Mouse (Mus musculus) CH12.LX (cell line): ENCODE results near the gene Ttc41. TPM values are rescaled to one million over a fixed set of nuclear protein-coding genes. Genes with fewer than 3 reads are reported as not detected.

Experiments used
- DNase-seq: peaks from one replicate; pipeline ENCODE4 v3.0.0-alpha.2; 2013; ENCODE audit errors: extremely low read depth
- H3K27ac ChIP-seq: 2 replicates; pipeline ENCODE4 v1.5.1; 2012; ENCODE audit warnings: low read depth, mild to moderate bottlenecking, control low read depth, moderate library complexity; ENCODE audit not compliant: insufficient read depth
- H3K27me3 ChIP-seq: replicated peaks from 2 replicates; pipeline ENCODE3; 2012; ENCODE audit warnings: inconsistent platforms
- H3K36me3 ChIP-seq, 2 experiments: replicated peaks in 1 of 2; 2 replicates each; pipeline versions ENCODE3 to v1.6.1; 2012; ENCODE audit warnings: inconsistent platforms in 1 of 2, low read length in 1 of 2, mild to moderate bottlenecking in 1 of 2, mixed read lengths in 1 of 2, moderate library complexity in 1 of 2; ENCODE audit not compliant: control insufficient read depth in 1 of 2, insufficient read depth in 1 of 2
- H3K4me1 ChIP-seq, 2 experiments: 2 replicates each; pipeline ENCODE4 v1.6.1; 2012; ENCODE audit warnings: inconsistent platforms in 1 of 2, moderate library complexity in 1 of 2; ENCODE audit not compliant: insufficient read depth in 2 of 2, control insufficient read depth in 1 of 2
- H3K4me2 ChIP-seq: 2 replicates; pipeline ENCODE4 v1.6.1; 2012; ENCODE audit warnings: low read depth, mild to moderate bottlenecking, control low read depth; ENCODE audit not compliant: poor library complexity, insufficient read depth, severe bottlenecking
- H3K4me3 ChIP-seq, 3 experiments: fragments of 150-350 bp in 1 of 3; sonication (generic) in 1 of 3; replicated peaks in 1 of 3; 2 replicates each; pipeline versions ENCODE3 to v1.5.1; 2011 to 2012; ENCODE audit warnings: low read depth in 2 of 3, low read length in 2 of 3, mild to moderate bottlenecking in 2 of 3, moderate library complexity in 2 of 3, control low read depth in 1 of 3, improper control_type of control experiment in 1 of 3, inconsistent platforms in 1 of 3, mixed read lengths in 1 of 3; ENCODE audit not compliant: poor library complexity in 1 of 3
- H3K79me2 ChIP-seq: replicated peaks from 2 replicates; pipeline ENCODE4 v1.6.1; 2012; ENCODE audit warnings: mild to moderate bottlenecking, moderate library complexity; ENCODE audit not compliant: control insufficient read depth, poor library complexity, insufficient read depth, severe bottlenecking; ENCODE audit errors: extremely low read depth
- H3K9ac ChIP-seq: 2 replicates; pipeline ENCODE4 v1.6.1; 2012; ENCODE audit warnings: low read depth, mild to moderate bottlenecking, control low read depth, moderate library complexity; ENCODE audit not compliant: insufficient read depth
- H3K9me3 ChIP-seq: replicated peaks from 2 replicates; pipeline ENCODE3; 2012; ENCODE audit warnings: low read length, inconsistent platforms, mixed read lengths
- E2F4 ChIP-seq: IDR thresholded peaks from 2 replicates; pipeline ENCODE4 v1.6.1; 2011; ENCODE audit warnings: low read depth, low read length, improper control_type of control experiment; ENCODE audit not compliant: insufficient replicate concordance
- GABPA ChIP-seq: IDR thresholded peaks from 2 replicates; pipeline ENCODE4 v1.6.1; 2012; ENCODE audit warnings: low read depth, low read length, improper control_type of control experiment, inconsistent platforms; ENCODE audit not compliant: insufficient replicate concordance
- HCFC1 ChIP-seq: IDR thresholded peaks from 2 replicates; pipeline ENCODE4 v1.6.1; 2012; ENCODE audit warnings: low read depth, mild to moderate bottlenecking, inconsistent platforms, low read length, improper control_type of control experiment
- IRF4 ChIP-seq: IDR thresholded peaks from 2 replicates; pipeline ENCODE4 v1.6.1; 2014; ENCODE audit warnings: low read depth, mild to moderate bottlenecking, inconsistent platforms, low read length, improper control_type of control experiment
- JUN ChIP-seq: IDR thresholded peaks from 2 replicates; pipeline ENCODE4 v1.6.1; 2011; ENCODE audit warnings: low read depth, mild to moderate bottlenecking, low read length, improper control_type of control experiment, moderate library complexity; ENCODE audit not compliant: insufficient read depth
- MAFK ChIP-seq: IDR thresholded peaks from 2 replicates; pipeline ENCODE4 v1.6.1; 2011; ENCODE audit warnings: low read length, improper control_type of control experiment; ENCODE audit not compliant: insufficient replicate concordance
- MAX ChIP-seq: IDR thresholded peaks from 2 replicates; pipeline ENCODE4 v1.6.1; 2011; ENCODE audit warnings: low read length, improper control_type of control experiment
- MAZ ChIP-seq: IDR thresholded peaks from 2 replicates; pipeline ENCODE4 v1.6.1; 2012; ENCODE audit warnings: low read depth, mild to moderate bottlenecking, inconsistent platforms, low read length, improper control_type of control experiment, moderate library complexity
- MEF2A ChIP-seq: IDR thresholded peaks from 2 replicates; pipeline ENCODE4 v1.6.1; 2014; ENCODE audit warnings: low read depth, mild to moderate bottlenecking, inconsistent platforms, low read length, improper control_type of control experiment, borderline replicate concordance
- MXI1 ChIP-seq: IDR thresholded peaks from 2 replicates; pipeline ENCODE4 v1.6.1; 2011; ENCODE audit warnings: mild to moderate bottlenecking, low read depth, low read length, improper control_type of control experiment
- MYC ChIP-seq: IDR thresholded peaks from 2 replicates; pipeline ENCODE4 v1.6.1; 2011; ENCODE audit warnings: low read depth, mild to moderate bottlenecking, improper control_type of control experiment, low read length
- NELFE ChIP-seq: IDR thresholded peaks from 2 replicates; pipeline ENCODE4 v1.6.1; 2011; ENCODE audit warnings: low read depth, low read length, improper control_type of control experiment
- NRF1 ChIP-seq: IDR thresholded peaks from 2 replicates; pipeline ENCODE4 v1.6.1; 2014; ENCODE audit warnings: low read depth, mild to moderate bottlenecking, inconsistent platforms, low read length, improper control_type of control experiment, moderate library complexity
- PAX5 ChIP-seq: IDR thresholded peaks from 2 replicates; pipeline ENCODE4 v1.6.1; 2012; ENCODE audit warnings: low read length, inconsistent platforms, mixed read lengths
- TBP ChIP-seq: conservative IDR thresholded peaks from 2 replicates; pipeline ENCODE4 v1.6.1; 2011; ENCODE audit warnings: low read depth, low read length, improper control_type of control experiment
- TCF12 ChIP-seq: IDR thresholded peaks from 2 replicates; pipeline ENCODE4 v1.6.1; 2014; ENCODE audit warnings: low read depth, mild to moderate bottlenecking, inconsistent platforms, low read length, improper control_type of control experiment
- UBTF ChIP-seq: IDR thresholded peaks from 2 replicates; pipeline ENCODE4 v1.6.1; 2012; ENCODE audit warnings: low read depth, mild to moderate bottlenecking, inconsistent platforms, low read length, improper control_type of control experiment, moderate library complexity
- USF1 ChIP-seq: IDR thresholded peaks from 2 replicates; pipeline ENCODE4 v1.6.1; 2014; ENCODE audit warnings: low read depth, mild to moderate bottlenecking, inconsistent platforms, low read length, improper control_type of control experiment
- USF2 ChIP-seq: conservative IDR thresholded peaks from 2 replicates; pipeline ENCODE4 v1.6.1; 2011; ENCODE audit warnings: low read depth, low read length, improper control_type of control experiment
- ZKSCAN1 ChIP-seq: IDR thresholded peaks from 2 replicates; pipeline ENCODE4 v1.6.1; 2012; ENCODE audit warnings: low read depth, inconsistent platforms, low read length, improper control_type of control experiment, borderline replicate concordance
- dilution Hi-C: fragments of 300-500 bp; cut with MboI; formaldehyde crosslinking; loops from 2 replicates; pipeline ENCODE4 v1.14.3; 2020; ENCODE audit warnings: low sequenced_read_pairs; ENCODE audit not compliant: extremely low pct_unique_long_range_greater_than_20kb, extremely low pct_ligation_motif_present
- in situ Hi-C: fragments of 300-500 bp; cut with MboI; formaldehyde crosslinking; loops from 3 replicates; pipeline ENCODE4 v1.14.3; 2019; ENCODE audit warnings: low sequenced_read_pairs, low pct_ligation_motif_present, low pct_unique_long_range_greater_than_20kb, mixed read lengths
- polyA plus RNA-seq: library from polyadenylated mRNA; unstranded; fragments of >175 nt; gene quantifications from 2 replicates; pipeline ENCODE4 v1.2.1, GENCODE M21; 2012; ENCODE audit warnings: low read depth; ENCODE audit not compliant: insufficient read length
- total RNA-seq, 2 experiments: library from RNA; depleted of rRNA; stranded (reverse); fragments of 300-350 nt in 1 of 2; fragments of >200 nt in 1 of 2; gene quantifications; 2 replicates each; pipeline ENCODE4 v1.2.3; 2012 to 2014

Ttc41 gene
- total and polyA plus RNA-seq, 3 experiments = 3.6 to 4.4 (median 4.2) TPM

DNA sequence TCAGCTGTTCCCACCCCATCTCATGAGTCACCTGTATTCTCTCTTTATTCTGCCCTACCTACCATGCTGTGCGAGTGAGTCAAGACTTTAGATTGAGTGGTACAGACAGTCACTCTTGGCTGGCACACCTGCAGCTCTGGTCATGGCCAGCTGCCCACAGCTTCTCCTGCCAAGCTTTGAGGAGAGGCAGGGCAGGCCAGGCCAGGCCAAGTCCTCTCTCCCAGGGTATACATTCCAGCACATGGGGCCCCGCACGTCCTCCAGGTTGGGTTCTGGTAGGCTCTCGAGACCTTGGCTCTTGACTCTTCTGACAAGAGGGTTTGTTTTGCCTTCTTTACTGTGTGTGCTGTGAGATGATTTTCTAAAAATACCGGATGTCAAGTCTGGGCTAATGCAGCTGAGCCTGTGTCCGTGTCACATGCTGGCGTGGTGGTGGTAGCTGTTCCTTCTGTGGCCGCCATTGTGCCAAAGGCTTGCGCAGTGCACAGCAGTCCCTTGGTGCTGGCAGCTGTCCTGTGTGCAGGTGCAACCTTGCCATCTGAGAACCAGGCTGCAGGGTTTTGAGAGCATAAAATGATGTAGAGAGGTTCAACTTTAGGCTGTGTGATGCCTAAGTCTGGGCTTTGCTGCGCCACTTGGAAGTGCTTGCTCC, 120.4 kb downstream of the Ttc41 start:
- dilution Hi-C loops (no loop called here), in situ Hi-C loops (no loop called here)
- H3K9ac ChIP-seq = no peak overlapping the region
- no peak overlapping the region for H3K4me2 ChIP-seq
- H3K9me3 ChIP-seq = peaks cover 2% of the 10 kb centered on the region
- peaks cover 0 to 42% of the 10 kb centered on the region in 2 experiments; a peak in 2 of 4 replicates for H3K4me1 ChIP-seq
- no peaks in the 10 kb centered on the region for H3K79me2 ChIP-seq
- H3K4me3 ChIP-seq = no peak overlapping the region
- no peak for TF ChIP-seq ZKSCAN1
- TF ChIP-seq TCF12 = no peak
- TF ChIP-seq MYC = no peak
- no peak for TF ChIP-seq MAX
- no peak for TF ChIP-seq TBP
- TF ChIP-seq GABPA = no peak
- no peak for TF ChIP-seq MEF2A
- no peak for TF ChIP-seq E2F4
- TF ChIP-seq IRF4 = no peak
- no peak for TF ChIP-seq UBTF
- TF ChIP-seq MXI1 = no peak
- no peak for TF ChIP-seq MAZ
- no peak for TF ChIP-seq HCFC1
- TF ChIP-seq MAFK = no peak
- TF ChIP-seq PAX5 = no peak
- no peak for TF ChIP-seq USF2
- no peak for TF ChIP-seq JUN
- TF ChIP-seq USF1 = no peak
- TF ChIP-seq NRF1 = no peak
- no peak for TF ChIP-seq NELFE
- no peaks in the 10 kb centered on the region for H3K27me3 ChIP-seq
- H3K36me3 ChIP-seq = peaks cover 26 to 91% of the 10 kb centered on the region in 2 experiments
- H3K27ac ChIP-seq = no peak overlapping the region
- no peak for DNase-seq

Other genes starting within 250 kb of the Ttc41 start
- 3.7 and 8.9 TPM in 2 replicates for gene Syn3, start 206.9 kb upstream of the Ttc41 start, total RNA-seq (2012; rRNA removed)
- gene Syn3, start 206.9 kb upstream of the Ttc41 start, total RNA-seq (2014; rRNA removed) = 2.6 and 2.8 TPM in 2 replicates
- 5.6 and 5.9 TPM in 2 replicates for gene Syn3, start 206.9 kb upstream of the Ttc41 start, polyA plus RNA-seq
- gene Hsp90b1, start 302 bp upstream of the Ttc41 start, total RNA-seq (2012; rRNA removed) = 635 and 991 TPM in 2 replicates
- 799 and 863 TPM in 2 replicates for gene Hsp90b1, start 302 bp upstream of the Ttc41 start, total RNA-seq (2014; rRNA removed)
- gene Hsp90b1, start 302 bp upstream of the Ttc41 start, polyA plus RNA-seq = 1,137 and 1,160 TPM in 2 replicates
- 1.2 and 2.0 TPM in 2 replicates for gene Gm49358, start 58.2 kb downstream of the Ttc41 start, total RNA-seq (2012; rRNA removed)
- gene Gm49358, start 58.2 kb downstream of the Ttc41 start, total RNA-seq (2014; rRNA removed) = not detected in 2 replicates
- 3.8 TPM in 1 of 2 replicates, not detected in the other for gene Gm49358, start 58.2 kb downstream of the Ttc41 start, polyA plus RNA-seq
- 4.6 and 7.1 TPM in 2 replicates for gene Nt5dc3, start 73.2 kb downstream of the Ttc41 start, total RNA-seq (2012; rRNA removed)
- 6.0 and 6.5 TPM in 2 replicates for gene Nt5dc3, start 73.2 kb downstream of the Ttc41 start, total RNA-seq (2014; rRNA removed)
- 15.0 and 15.9 TPM in 2 replicates for gene Nt5dc3, start 73.2 kb downstream of the Ttc41 start, polyA plus RNA-seq